Mouse (Mus musculus) forebrain, postnatal 0 days (tissue): ENCODE results near the gene Ppcs. TPM values are rescaled to one million over a fixed set of nuclear protein-coding genes. Genes with fewer than 3 reads are reported as not detected.

Source experiments
- ATAC-seq: fragments of 200-750 bp; cut with Nextera tagmentation; 2 replicates; pipeline ENCODE4 v1.8.0; 2017; ENCODE audit warnings: mild to moderate bottlenecking, moderate library complexity
- DNase-seq: peaks from one replicate; pipeline ENCODE4 v3.0.0-alpha.2; 2015
- H3K27ac ChIP-seq: fragments of 300-500 bp; sonication (generic); 2 replicates; pipeline ENCODE4 v1.5.1; 2014; ENCODE audit warnings: low read depth, mild to moderate bottlenecking, antibody characterized with exemption, low read length, moderate library complexity, mixed read lengths
- H3K27me3 ChIP-seq: fragments of 300-500 bp; sonication (generic); 2 replicates; pipeline ENCODE4 v1.6.1; 2014; ENCODE audit warnings: mild to moderate bottlenecking, low read length, mixed read lengths; ENCODE audit not compliant: insufficient read depth
- H3K36me3 ChIP-seq: fragments of 300-500 bp; sonication (generic); 2 replicates; pipeline ENCODE4 v1.6.1; 2014; ENCODE audit warnings: mild to moderate bottlenecking, moderate library complexity; ENCODE audit not compliant: insufficient read depth
- H3K4me1 ChIP-seq: fragments of 300-500 bp; sonication (generic); 2 replicates; pipeline ENCODE4 v1.6.1; 2014; ENCODE audit warnings: antibody characterized with exemption; ENCODE audit not compliant: insufficient read depth
- H3K4me2 ChIP-seq: fragments of 300-500 bp; sonication (generic); 2 replicates; pipeline ENCODE4 v1.6.1; 2014; ENCODE audit warnings: low read depth, mild to moderate bottlenecking, moderate library complexity
- H3K4me3 ChIP-seq: fragments of 300-500 bp; sonication (generic); 2 replicates; pipeline ENCODE4 v1.5.1; 2014; ENCODE audit warnings: low read depth, low read length, mixed read lengths
- H3K9ac ChIP-seq: fragments of 300-500 bp; sonication (generic); 2 replicates; pipeline ENCODE4 v1.6.1; 2014; ENCODE audit warnings: mild to moderate bottlenecking
- H3K9me3 ChIP-seq: fragments of 300-500 bp; sonication (generic); 2 replicates; pipeline ENCODE4 v1.6.1; 2016; ENCODE audit warnings: low read length
- CTCF ChIP-seq: sonication (generic); IDR thresholded peaks from 2 replicates; pipeline ENCODE4 v1.5.1; 2016; ENCODE audit warnings: antibody characterized with exemption, control low read depth, low read depth
- WGBS: fragments of 180-500 bp; shearing (Covaris S2); extraction: QIAGEN DNeasy Blood & Tissue Kit; methylation state at CpG from one replicate; pipeline ENCODE4 v1.1.7; 2014; 5-methylcytosine and 5-hydroxymethylcytosine counted together
- polyA plus RNA-seq: library from polyadenylated mRNA; unstranded; fragments of >200 nt; fragmentation: Nextera tagmentation; extraction: Ambion mirVana; gene quantifications from 2 replicates; pipeline ENCODE4 v1.2.1, GENCODE M21; 2015
- total RNA-seq: library from RNA; depleted of rRNA; stranded (reverse); fragments of >200 nt; gene quantifications from 2 replicates; pipeline ENCODE4 v1.2.3, GENCODE M21; 2014

Ppcs gene
- total and polyA plus RNA-seq, 2 experiments from 2014 or later = 13.5 to 20.9 TPM

DNA sequence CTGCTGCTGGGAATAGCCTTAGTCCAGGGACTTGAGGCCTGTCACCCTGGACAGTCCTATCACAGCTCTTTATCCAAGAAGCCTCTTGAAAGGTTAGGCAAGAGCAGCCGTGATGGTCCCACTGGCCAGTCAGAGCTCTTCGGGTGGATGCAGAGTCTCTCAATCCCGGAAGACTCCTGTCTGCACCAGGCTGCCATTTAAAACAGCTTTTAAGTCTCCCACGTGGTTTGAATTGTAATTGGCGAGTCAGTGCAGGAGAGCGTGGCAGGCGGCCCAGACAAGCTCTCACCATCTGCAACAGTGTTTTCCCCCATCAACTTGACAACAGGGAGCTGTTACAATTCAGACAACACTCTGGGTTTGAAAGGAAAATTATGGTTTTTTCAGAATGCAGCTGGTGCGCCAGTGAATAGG lies 38.5 kb upstream of the Ppcs start:
- Histone ChIP-seq H3K9ac (no peak overlapping the region), H3K4me2 (peak overlapping the region; percentile 31), H3K27me3 (no peaks in the 10 kb centered on the region), H3K27ac (peak overlapping the region; percentile 93), H3K4me1 (peaks cover 35% of the 10 kb centered on the region), H3K4me3 (no peak overlapping the region), H3K36me3 (peaks cover 1% of the 10 kb centered on the region; the same call in 1 of the 2 replicates), H3K9me3 (no peaks in the 10 kb centered on the region)
- DNase-seq = peak; percentile 95
- TF ChIP-seq CTCF = no peak
- WGBS = 4% methylated on average over 8 of the region's 8 CpGs
- peak; percentile 89 for ATAC-seq

DNA sequence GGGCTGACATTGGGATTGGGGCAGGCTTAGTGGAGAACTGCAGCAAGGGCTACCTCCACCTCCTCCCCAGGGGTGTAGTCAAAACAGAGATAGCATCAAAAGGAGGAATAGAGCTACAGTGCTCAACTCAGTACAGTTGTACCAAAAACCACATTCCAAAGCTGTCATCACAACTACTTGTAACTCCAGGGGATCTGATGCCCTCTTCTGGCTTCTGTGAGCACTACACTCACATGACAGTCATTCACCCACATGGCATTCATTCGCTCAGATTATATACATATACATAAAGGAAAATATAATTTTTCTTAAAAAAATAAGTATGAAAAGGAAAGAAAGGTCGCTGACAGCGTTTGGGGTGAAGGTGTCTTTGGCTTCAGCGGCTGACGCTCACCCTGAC lies 38.1 kb upstream of the Ppcs start:
- Histone ChIP-seq H3K9me3 (no peaks in the 10 kb centered on the region), H3K4me2 (peak overlapping the region; percentile 31), H3K36me3 (no peaks in the 10 kb centered on the region), H3K27ac (peak overlapping the region; percentile 93), H3K9ac (no peak overlapping the region), H3K4me3 (no peak overlapping the region), H3K27me3 (no peaks in the 10 kb centered on the region), H3K4me1 (peaks cover 35% of the 10 kb centered on the region)
- TF ChIP-seq CTCF = peak; percentile 73
- peak; percentile 79 for DNase-seq
- ATAC-seq = peak; percentile 39
- WGBS = 39% methylated on average over 5 of the region's 5 CpGs

DNA sequence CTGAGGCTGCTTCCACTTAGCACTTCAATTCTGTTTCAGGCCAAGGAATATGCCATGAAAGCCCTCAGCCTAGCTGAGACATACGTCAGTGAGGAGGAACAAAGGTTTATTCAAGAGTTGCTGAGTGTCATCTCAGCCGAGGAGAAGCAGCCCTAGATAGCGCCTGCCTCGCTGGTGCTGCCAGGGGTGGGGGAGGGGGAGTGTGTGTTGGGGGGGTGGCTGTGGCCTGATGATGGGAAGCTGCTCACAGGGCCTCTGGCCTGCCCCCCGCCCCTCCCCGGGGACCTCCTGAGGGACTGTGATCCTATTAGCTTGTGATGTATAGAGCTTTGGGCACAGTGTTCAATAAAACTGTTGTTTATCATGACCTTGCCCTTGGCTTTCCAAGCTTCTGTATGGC lies 31.3 kb upstream of the Ppcs start:
- H3K27ac ChIP-seq = peak overlapping the region; percentile 64
- H3K36me3 ChIP-seq = no peaks in the 10 kb centered on the region
- no peak overlapping the region for H3K4me3 ChIP-seq
- H3K27me3 ChIP-seq = no peaks in the 10 kb centered on the region
- peaks cover 4% of the 10 kb centered on the region; the same call in 1 of the 2 replicates for H3K4me1 ChIP-seq
- no peak for TF ChIP-seq CTCF
- no peak overlapping the region for H3K4me2 ChIP-seq
- DNase-seq (peak; percentile 42), ATAC-seq (peak; percentile 79)
- H3K9ac ChIP-seq = no peak overlapping the region; the same call in 1 of the 2 replicates
- H3K9me3 ChIP-seq = no peaks in the 10 kb centered on the region
- 16% methylated on average over 6 of the region's 6 CpGs for WGBS

DNA sequence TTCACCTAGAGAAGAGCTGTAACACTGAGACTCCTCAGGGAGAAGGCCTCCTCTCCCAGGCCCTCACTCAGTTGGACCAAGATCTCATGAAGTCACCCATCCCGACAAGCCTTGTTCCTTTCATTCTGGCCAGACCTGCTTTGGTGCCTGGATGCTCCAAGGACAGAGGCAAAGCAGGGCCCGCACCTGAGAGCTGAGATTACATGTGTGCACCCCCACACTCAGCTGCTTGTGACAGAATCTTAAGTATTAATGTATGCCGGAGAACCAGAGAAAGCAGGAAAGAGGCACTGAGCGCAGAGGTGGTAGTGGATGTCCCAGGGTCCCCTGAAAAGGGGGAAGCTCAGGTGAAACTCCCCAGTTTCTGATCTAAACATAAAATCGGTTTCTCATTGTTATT lies 30.9 kb upstream of the Ppcs start:
- H3K27ac ChIP-seq = peak overlapping the region; percentile 64
- no peak overlapping the region; the same call in 1 of the 2 replicates for H3K9ac ChIP-seq
- no peaks in the 10 kb centered on the region for H3K9me3 ChIP-seq
- H3K4me2 ChIP-seq = no peak overlapping the region
- DNase-seq = peak; percentile 43
- no peaks in the 10 kb centered on the region for H3K27me3 ChIP-seq
- H3K4me1 ChIP-seq = peaks cover 4% of the 10 kb centered on the region; the same call in 1 of the 2 replicates
- WGBS = 67% methylated on average over 5 of the region's 5 CpGs
- no peaks in the 10 kb centered on the region for H3K36me3 ChIP-seq
- H3K4me3 ChIP-seq = no peak overlapping the region
- peak; percentile 44 for ATAC-seq
- no peak for TF ChIP-seq CTCF

DNA sequence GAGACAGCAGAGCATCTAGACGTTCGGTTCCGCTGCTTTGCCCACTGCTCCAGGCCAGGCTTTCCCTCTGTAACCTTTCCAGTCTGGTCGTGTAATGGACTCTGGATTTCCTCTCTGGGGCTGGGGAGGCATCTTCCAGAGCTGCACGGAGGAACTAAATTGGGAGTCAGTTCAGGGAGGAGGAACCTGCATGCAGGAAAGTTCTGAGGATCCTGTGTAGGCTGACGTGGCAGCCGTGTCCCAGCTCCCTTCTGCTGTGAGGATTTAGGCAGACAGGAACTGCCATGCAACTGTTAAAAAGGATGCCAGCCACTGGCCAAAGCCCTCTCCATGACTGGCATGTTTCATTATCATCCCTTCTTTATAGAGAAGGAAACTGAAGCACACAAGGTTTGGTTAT lies 28.2 kb upstream of the Ppcs start:
- Histone ChIP-seq H3K4me2 (no peak overlapping the region), H3K9me3 (no peaks in the 10 kb centered on the region), H3K9ac (no peak overlapping the region), H3K36me3 (no peaks in the 10 kb centered on the region), H3K4me3 (no peak overlapping the region), H3K4me1 (peaks cover 4% of the 10 kb centered on the region; the same call in 1 of the 2 replicates), H3K27me3 (no peaks in the 10 kb centered on the region), H3K27ac (peak overlapping the region; percentile 40; the same call in 1 of the 2 replicates)
- TF ChIP-seq CTCF = no peak
- ATAC-seq (no peak), DNase-seq (no peak)
- WGBS = 59% methylated on average over 7 of the region's 7 CpGs

DNA sequence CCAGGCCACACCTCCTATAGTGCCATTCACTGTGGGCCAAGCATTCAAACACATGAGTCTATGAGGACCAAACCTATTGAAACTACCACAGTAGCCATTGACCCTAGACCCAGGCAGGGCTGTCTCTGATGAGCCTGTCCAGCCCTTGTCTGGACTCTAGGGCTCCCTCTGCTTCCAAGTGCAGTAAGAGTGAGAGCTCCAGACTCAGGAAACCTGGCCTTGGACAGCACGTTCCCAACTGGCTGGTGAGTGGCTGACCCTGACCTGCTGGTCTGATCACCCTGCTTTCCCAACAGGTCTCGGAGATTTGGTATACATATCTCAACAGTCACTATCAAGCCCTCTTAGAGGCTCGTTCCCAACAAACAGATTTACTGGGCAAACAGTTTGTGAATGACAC lies 25.6 kb upstream of the Ppcs start:
- H3K4me1 ChIP-seq = no peaks in the 10 kb centered on the region
- H3K4me3 ChIP-seq = no peak overlapping the region
- no peaks in the 10 kb centered on the region for H3K27me3 ChIP-seq
- DNase-seq (no peak), ATAC-seq (no peak)
- H3K4me2 ChIP-seq = no peak overlapping the region
- H3K9ac ChIP-seq = no peak overlapping the region
- 80% methylated on average over 3 of the region's 3 CpGs for WGBS
- H3K36me3 ChIP-seq = no peaks in the 10 kb centered on the region
- no peak for TF ChIP-seq CTCF
- H3K27ac ChIP-seq = no peak overlapping the region
- H3K9me3 ChIP-seq = no peaks in the 10 kb centered on the region

DNA sequence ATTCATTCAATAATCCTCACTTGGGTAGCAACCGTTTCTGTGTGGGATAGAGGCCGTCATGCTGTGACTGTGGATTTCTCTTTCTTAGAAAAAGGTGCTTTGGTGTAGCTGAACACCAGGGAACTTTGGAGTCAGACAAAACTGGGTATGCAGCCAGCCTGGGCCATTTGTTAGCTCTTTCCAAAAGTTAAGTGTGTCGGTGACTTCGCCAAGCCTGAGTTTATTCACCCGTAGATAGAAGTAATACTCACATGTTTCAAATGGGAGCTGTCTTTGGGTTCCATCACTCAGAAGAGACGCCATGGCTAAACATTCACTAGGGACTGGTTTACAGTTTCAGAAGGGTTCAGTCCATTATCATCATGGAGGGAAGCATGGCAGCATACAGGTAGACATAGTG lies 25.0 kb upstream of the Ppcs start:
- H3K36me3 ChIP-seq = no peaks in the 10 kb centered on the region
- TF ChIP-seq CTCF = no peak
- no peak overlapping the region for H3K4me3 ChIP-seq
- no peak for DNase-seq
- WGBS = 88% methylated on average over 6 of the region's 6 CpGs
- no peaks in the 10 kb centered on the region for H3K9me3 ChIP-seq
- no peak overlapping the region for H3K27ac ChIP-seq
- ATAC-seq = no peak
- no peak overlapping the region for H3K9ac ChIP-seq
- H3K27me3 ChIP-seq = no peaks in the 10 kb centered on the region
- no peak overlapping the region for H3K4me2 ChIP-seq
- H3K4me1 ChIP-seq = no peaks in the 10 kb centered on the region

DNA sequence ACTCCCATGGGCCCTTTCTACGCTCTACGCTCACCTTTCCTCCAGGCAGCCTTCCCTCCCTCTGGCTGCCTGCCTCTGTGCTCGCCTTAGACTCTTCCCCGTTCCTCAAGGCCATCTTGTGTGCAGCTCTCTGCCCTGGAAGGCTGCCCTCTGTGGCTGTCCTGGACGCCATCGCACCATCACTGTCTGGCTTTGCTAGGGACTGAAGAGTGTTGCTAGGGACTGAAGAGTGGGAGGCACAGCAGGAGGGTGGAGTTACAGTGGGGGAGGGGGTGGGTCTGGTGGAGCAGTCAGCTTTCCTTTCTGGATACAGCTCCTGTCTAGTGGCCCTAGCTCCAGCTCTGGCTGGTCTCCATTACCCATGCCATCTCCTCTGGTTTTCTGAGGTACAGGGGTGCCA lies 20.3 kb upstream of the Ppcs start:
- Histone ChIP-seq H3K27me3 (no peaks in the 10 kb centered on the region), H3K4me3 (no peak overlapping the region), H3K9ac (no peak overlapping the region), H3K4me1 (no peaks in the 10 kb centered on the region), H3K9me3 (no peaks in the 10 kb centered on the region), H3K36me3 (no peaks in the 10 kb centered on the region), H3K27ac (no peak overlapping the region), H3K4me2 (no peak overlapping the region)
- DNase-seq (no peak), ATAC-seq (no peak)
- no peak for TF ChIP-seq CTCF
- WGBS = 52% methylated on average over 6 of the region's 6 CpGs
